Mouse (Mus musculus): Measurements from ENCODE around the gene Polr3g. TPM values are rescaled to one million over a fixed set of nuclear protein-coding genes. Genes with fewer than 3 reads are reported as not detected.

The Polr3g gene
- polyA plus RNA-seq, 1 experiment from 2014 or later = 7.1 TPM

DNA sequence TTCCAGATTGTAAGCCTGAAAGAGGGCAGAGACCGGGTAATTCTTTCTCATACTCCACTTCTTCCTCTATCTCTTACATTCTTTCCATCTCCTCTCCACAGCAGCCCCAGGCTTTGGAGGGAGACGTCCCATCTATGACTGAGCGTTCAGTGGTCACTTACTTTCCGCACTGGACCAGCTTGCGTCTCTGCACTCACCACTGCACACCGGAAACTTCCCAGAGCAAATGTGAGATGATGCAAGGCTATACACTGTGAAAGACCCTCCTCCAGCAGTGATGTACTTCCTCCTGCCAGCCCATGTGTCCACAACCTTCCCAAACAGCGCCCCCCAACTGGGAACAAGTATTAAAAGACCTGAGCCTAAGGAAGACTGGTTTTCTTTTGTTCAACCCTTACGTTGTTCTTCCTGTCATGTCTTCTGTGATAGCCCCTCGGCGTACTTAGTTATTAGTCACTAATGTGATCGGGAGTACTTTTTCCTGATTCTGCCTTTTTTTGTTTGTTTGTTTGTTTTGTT, 66.7 kb downstream of the Polr3g start:
- WGBS = 83% methylated on average over 11 of the region's 11 CpGs
- H3K36me3 ChIP-seq (ENCODE audit: control insufficient read depth, insufficient read depth, low read length) = no peaks in the 10 kb centered on the region
- no peaks in the 10 kb centered on the region for H3K9me3 ChIP-seq (ENCODE audit: control insufficient read depth, low read length)
- no peak for ATAC-seq (ENCODE audit: low read depth)
- H3K4me1 ChIP-seq (replicated peaks; ENCODE audit: control insufficient read depth, insufficient read depth, low read length) = peaks cover 5% of the 10 kb centered on the region; the same call in 1 of the 2 replicates
- H3K27me3 ChIP-seq (ENCODE audit: control insufficient read depth, insufficient read depth, low read depth, low read length) = no peaks in the 10 kb centered on the region
- H3K9ac ChIP-seq (ENCODE audit: low read length) = no peak overlapping the region
- H3K4me3 ChIP-seq (ENCODE audit: low read length) = no peak overlapping the region
- H3K27ac ChIP-seq (ENCODE audit: low read length) = no peak overlapping the region
- H3K4me2 ChIP-seq (ENCODE audit: low read depth, low read length) = no peak overlapping the region

DNA sequence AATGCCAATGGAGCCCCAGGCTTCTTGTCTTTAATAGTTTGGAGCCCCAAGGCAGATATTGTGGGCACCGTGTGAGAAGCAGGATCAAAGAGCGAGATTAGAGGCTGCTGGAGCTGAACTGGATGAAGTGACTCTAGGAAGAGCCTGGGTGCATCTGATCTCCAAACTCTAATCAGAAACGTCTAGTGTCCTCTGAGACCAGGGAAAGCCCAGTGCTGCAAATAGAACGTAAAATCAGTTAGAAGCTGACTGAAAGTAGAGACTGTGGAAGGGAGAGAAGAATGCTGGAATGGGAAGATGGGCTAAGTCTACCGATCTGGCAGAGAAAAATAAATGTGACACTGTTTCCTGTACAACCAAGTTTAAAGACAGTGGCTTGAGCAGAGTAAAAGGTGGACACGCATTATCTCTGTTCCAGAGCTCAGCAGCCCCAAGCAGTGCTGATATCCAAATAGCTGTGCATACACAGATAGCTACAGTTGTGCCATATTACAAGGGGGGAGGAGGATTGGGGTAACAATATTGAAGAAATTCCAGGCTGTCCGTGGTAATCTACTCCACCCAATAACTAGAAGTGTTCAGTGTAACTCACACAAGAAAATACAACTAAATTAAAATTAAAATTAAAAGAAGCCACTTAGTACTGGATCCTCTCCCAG, 68.2 kb downstream of the Polr3g start:
- H3K36me3 ChIP-seq (ENCODE audit: control insufficient read depth, insufficient read depth, low read length) = no peaks in the 10 kb centered on the region
- no peak overlapping the region for H3K27ac ChIP-seq (ENCODE audit: low read length)
- peaks cover 5% of the 10 kb centered on the region; the same call in 1 of the 2 replicates for H3K4me1 ChIP-seq (replicated peaks; ENCODE audit: control insufficient read depth, insufficient read depth, low read length)
- H3K9ac ChIP-seq (ENCODE audit: low read length) = no peak overlapping the region
- no peak for ATAC-seq (ENCODE audit: low read depth)
- H3K4me2 ChIP-seq (ENCODE audit: low read depth, low read length) = no peak overlapping the region
- WGBS = 54% methylated on average over 7 of the region's 7 CpGs
- H3K9me3 ChIP-seq (ENCODE audit: control insufficient read depth, low read length) = no peaks in the 10 kb centered on the region
- no peak overlapping the region for H3K4me3 ChIP-seq (ENCODE audit: low read length)
- H3K27me3 ChIP-seq (ENCODE audit: control insufficient read depth, insufficient read depth, low read depth, low read length) = no peaks in the 10 kb centered on the region

GRCm38 (mm10) chr13:81641289-81642045, 69.3 kb downstream of the Polr3g start:
- H3K9ac ChIP-seq (ENCODE audit: low read length) = peak overlapping the region; percentile 19; the same call in 1 of the 2 replicates
- no peaks in the 10 kb centered on the region for H3K9me3 ChIP-seq (ENCODE audit: control insufficient read depth, low read length)
- no peaks in the 10 kb centered on the region for H3K27me3 ChIP-seq (ENCODE audit: control insufficient read depth, insufficient read depth, low read depth, low read length)
- H3K27ac ChIP-seq (ENCODE audit: low read length) = no peak overlapping the region
- no peaks in the 10 kb centered on the region for H3K36me3 ChIP-seq (ENCODE audit: control insufficient read depth, insufficient read depth, low read length)
- peaks cover 5% of the 10 kb centered on the region; the same call in 1 of the 2 replicates for H3K4me1 ChIP-seq (replicated peaks; ENCODE audit: control insufficient read depth, insufficient read depth, low read length)
- H3K4me3 ChIP-seq (ENCODE audit: low read length) = 0 out of 2 replicates have a peak overlapping the region, but pooled peaks have one; percentile 6
- ATAC-seq (ENCODE audit: low read depth) = no peak
- peak overlapping the region; percentile 50 for H3K4me2 ChIP-seq (ENCODE audit: low read depth, low read length)
- WGBS = 8% methylated on average over 8 of the region's 8 CpGs

DNA sequence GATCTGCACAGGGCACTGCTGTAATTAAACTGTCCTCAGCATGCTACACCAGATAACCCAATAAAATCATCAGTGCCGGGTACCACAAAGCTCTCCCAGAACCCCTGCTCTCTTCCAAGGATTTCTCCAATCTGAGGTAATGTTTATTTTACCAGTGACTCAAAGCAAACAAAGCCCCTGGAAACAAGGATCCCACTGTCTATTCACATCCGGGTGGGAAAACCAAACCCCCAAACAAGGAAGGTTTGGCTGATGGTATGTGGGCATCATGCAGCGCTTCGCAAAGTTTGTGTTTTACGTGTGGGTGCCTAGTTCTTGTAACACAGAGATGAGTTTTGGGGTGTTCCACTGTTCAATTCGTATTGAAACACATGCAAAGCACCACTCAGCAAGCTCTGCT, 69.9 kb downstream of the Polr3g start:
- 22% methylated on average over 6 of the region's 6 CpGs for WGBS
- ATAC-seq (ENCODE audit: low read depth) = no peak
- H3K9ac ChIP-seq (ENCODE audit: low read length) = no peak overlapping the region
- no peaks in the 10 kb centered on the region for H3K27me3 ChIP-seq (ENCODE audit: control insufficient read depth, insufficient read depth, low read depth, low read length)
- H3K4me3 ChIP-seq (ENCODE audit: low read length) = no peak overlapping the region
- no peaks in the 10 kb centered on the region for H3K9me3 ChIP-seq (ENCODE audit: control insufficient read depth, low read length)
- H3K4me1 ChIP-seq (replicated peaks; ENCODE audit: control insufficient read depth, insufficient read depth, low read length) = peaks cover 5% of the 10 kb centered on the region; the same call in 1 of the 2 replicates
- peak overlapping the region; percentile 50; the same call in 1 of the 2 replicates for H3K4me2 ChIP-seq (ENCODE audit: low read depth, low read length)
- no peaks in the 10 kb centered on the region for H3K36me3 ChIP-seq (ENCODE audit: control insufficient read depth, insufficient read depth, low read length)
- H3K27ac ChIP-seq (ENCODE audit: low read length) = no peak overlapping the region

GRCm38 (mm10) chr13:81639624-81640023, 71.2 kb downstream of the Polr3g start:
- Histone ChIP-seq H3K9me3 (ENCODE audit: control insufficient read depth, low read length) (no peaks in the 10 kb centered on the region), H3K27ac (ENCODE audit: low read length) (no peak overlapping the region), H3K4me3 (ENCODE audit: low read length) (no peak overlapping the region), H3K4me1 (replicated peaks; ENCODE audit: control insufficient read depth, insufficient read depth, low read length) (peaks cover 5% of the 10 kb centered on the region; the same call in 1 of the 2 replicates), H3K9ac (ENCODE audit: low read length) (no peak overlapping the region), H3K4me2 (ENCODE audit: low read depth, low read length) (no peak overlapping the region), H3K27me3 (ENCODE audit: control insufficient read depth, insufficient read depth, low read depth, low read length) (0 out of 2 replicates have a peak, but pooled peaks cover 2% of the 10 kb centered on the region), H3K36me3 (ENCODE audit: control insufficient read depth, insufficient read depth, low read length) (no peaks in the 10 kb centered on the region)
- WGBS = 49% methylated on average over 4 of the region's 4 CpGs
- ATAC-seq (ENCODE audit: low read depth) = no peak

DNA sequence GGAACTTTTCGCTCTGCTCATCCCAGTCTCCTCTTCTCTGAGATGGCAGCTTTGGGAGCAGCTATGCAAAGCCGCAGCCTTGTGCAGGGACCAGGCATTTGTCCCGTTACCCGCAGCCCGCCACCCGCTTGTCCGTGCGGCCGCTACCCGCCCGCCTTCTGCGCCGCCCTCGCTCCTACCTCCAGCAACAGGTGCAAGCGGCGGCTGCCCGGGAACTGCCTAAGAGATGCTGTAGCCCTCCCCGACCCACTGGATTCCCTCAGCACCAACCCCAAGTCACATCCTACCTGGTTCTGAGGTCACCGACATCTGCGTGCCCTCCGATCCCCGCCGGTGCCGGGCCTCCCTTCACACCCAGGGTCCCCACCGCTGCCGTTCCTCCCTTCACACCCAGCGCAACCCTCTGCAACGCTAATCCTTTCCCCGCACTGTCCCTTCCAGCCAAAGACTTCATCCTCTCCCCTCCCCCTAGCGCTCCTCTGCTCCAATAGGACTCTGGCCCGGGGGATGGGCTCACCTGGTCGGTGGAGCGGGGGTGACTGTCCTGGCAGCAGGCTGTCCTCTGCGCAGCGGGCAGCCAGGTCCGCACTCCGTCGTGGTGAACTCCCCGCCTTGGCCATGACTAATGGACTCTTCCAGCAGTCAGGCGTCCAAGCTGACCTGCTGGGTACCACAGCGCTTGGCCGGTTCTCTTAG, 77.9 kb downstream of the Polr3g start, which contains the start of gene Adgrv1:
Gene Adgrv1 (minus strand): TSS at position 435 of the 696 bp plus-strand sequence.
- no peak within 1 kb of the TSS; the same call in none of the 2 replicates for H3K9ac ChIP-seq (ENCODE audit: low read length)
- H3K9me3 ChIP-seq (ENCODE audit: control insufficient read depth, low read length) = no peaks in the 10 kb centered on the region
- 0 out of 2 replicates have a peak, but pooled peaks cover 2% of the 10 kb centered on the region for H3K4me1 ChIP-seq (replicated peaks; ENCODE audit: control insufficient read depth, insufficient read depth, low read length)
- H3K36me3 ChIP-seq (ENCODE audit: control insufficient read depth, insufficient read depth, low read length) = no peaks in the 10 kb centered on the region
- H3K4me3 ChIP-seq (ENCODE audit: low read length) = peak within 1 kb of the TSS; percentile 45
- WGBS = under 1% methylated on average over 41 of the region's 42 CpGs
- H3K27me3 ChIP-seq (ENCODE audit: control insufficient read depth, insufficient read depth, low read depth, low read length) = peaks cover 20% of the 10 kb centered on the region
- peak within 1 kb of the TSS; percentile 61 for H3K4me2 ChIP-seq (ENCODE audit: low read depth, low read length)
- ATAC-seq (ENCODE audit: low read depth) = peak; percentile 99
- no peak within 1 kb of the TSS for H3K27ac ChIP-seq (ENCODE audit: low read length)

DNA sequence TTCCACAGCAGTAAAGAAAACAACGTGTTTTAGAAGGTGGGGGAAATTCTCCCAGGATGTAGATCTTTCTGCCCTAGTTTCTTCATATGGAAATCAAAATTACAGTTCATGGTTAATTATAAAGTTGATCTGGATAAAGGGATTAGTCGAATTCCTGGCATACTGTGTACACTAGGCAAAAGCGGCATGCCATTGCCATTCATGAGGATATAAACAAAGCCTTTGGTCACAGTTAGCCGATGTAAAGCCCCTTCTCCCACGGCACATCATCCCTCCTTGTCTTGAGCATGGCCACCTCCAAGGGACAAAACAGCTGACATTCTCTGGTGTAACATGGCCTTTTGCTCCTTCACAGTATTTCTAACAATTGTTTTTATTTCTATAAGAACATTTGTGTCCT, 80.2 kb downstream of the Polr3g start:
- no peak for ATAC-seq (ENCODE audit: low read depth)
- no peaks in the 10 kb centered on the region for H3K36me3 ChIP-seq (ENCODE audit: control insufficient read depth, insufficient read depth, low read length)
- H3K4me2 ChIP-seq (ENCODE audit: low read depth, low read length) = no peak overlapping the region
- H3K4me1 ChIP-seq (replicated peaks; ENCODE audit: control insufficient read depth, insufficient read depth, low read length) = 0 out of 2 replicates have a peak, but pooled peaks cover 2% of the 10 kb centered on the region
- no peaks in the 10 kb centered on the region for H3K9me3 ChIP-seq (ENCODE audit: control insufficient read depth, low read length)
- 65% methylated on average over 5 of the region's 5 CpGs for WGBS
- peaks cover 20% of the 10 kb centered on the region for H3K27me3 ChIP-seq (ENCODE audit: control insufficient read depth, insufficient read depth, low read depth, low read length)
- no peak overlapping the region for H3K27ac ChIP-seq (ENCODE audit: low read length)
- no peak overlapping the region for H3K9ac ChIP-seq (ENCODE audit: low read length)
- no peak overlapping the region for H3K4me3 ChIP-seq (ENCODE audit: low read length)

- Histone ChIP-seq H3K4me1 (replicated peaks; ENCODE audit: control insufficient read depth, insufficient read depth, low read length) (0 out of 2 replicates have a peak, but pooled peaks cover 2% of the 10 kb centered on the region), H3K27me3 (ENCODE audit: control insufficient read depth, insufficient read depth, low read depth, low read length) (peaks cover 16% of the 10 kb centered on the region), H3K9me3 (ENCODE audit: control insufficient read depth, low read length) (no peaks in the 10 kb centered on the region), H3K4me2 (ENCODE audit: low read depth, low read length) (no peak overlapping the region), H3K9ac (ENCODE audit: low read length) (no peak overlapping the region), H3K36me3 (ENCODE audit: control insufficient read depth, insufficient read depth, low read length) (no peaks in the 10 kb centered on the region), H3K27ac (ENCODE audit: low read length) (no peak overlapping the region), H3K4me3 (ENCODE audit: low read length) (no peak overlapping the region)
- WGBS = 66% methylated on average over 3 of the region's 3 CpGs
- ATAC-seq (ENCODE audit: low read depth) = no peak
Observed at GRCm38 (mm10) chr13:81629395-81629794, 81.4 kb downstream of the Polr3g start.
